Mouse (Mus musculus) regulatory T cell (primary cell): Measurements from ENCODE around the gene Foxp4.

ENCODE experiments used
- in situ Hi-C: fragments of 300-600 bp; cut with MboI, MseI; formaldehyde crosslinking; loops from one replicate; pipeline ENCODE4 v1.15.1; 2025; ENCODE audit warnings: high pct_unique_total_duplicates

Foxp4 gene

DNA sequence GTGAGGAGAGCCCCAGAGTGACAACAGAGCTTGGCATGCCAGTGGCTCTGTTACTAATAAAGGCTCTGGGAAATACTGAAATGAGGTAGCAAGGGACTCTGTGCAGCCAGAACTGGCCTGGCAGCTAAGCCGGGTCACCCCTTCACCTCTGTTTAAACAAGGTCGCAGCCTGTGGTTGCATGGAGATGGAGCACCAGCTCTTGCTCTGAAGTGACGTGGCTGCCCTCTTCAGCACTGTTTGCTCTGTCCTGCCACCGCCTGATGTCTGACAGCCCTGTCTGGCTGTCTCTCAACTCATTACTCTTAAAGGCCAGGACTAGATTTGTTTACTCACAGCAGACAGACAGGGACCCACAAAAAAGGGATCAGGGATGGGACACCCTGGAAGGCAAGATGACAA lies 25.3 kb downstream of the Foxp4 start:
- in situ Hi-C loops = no loop called here

DNA sequence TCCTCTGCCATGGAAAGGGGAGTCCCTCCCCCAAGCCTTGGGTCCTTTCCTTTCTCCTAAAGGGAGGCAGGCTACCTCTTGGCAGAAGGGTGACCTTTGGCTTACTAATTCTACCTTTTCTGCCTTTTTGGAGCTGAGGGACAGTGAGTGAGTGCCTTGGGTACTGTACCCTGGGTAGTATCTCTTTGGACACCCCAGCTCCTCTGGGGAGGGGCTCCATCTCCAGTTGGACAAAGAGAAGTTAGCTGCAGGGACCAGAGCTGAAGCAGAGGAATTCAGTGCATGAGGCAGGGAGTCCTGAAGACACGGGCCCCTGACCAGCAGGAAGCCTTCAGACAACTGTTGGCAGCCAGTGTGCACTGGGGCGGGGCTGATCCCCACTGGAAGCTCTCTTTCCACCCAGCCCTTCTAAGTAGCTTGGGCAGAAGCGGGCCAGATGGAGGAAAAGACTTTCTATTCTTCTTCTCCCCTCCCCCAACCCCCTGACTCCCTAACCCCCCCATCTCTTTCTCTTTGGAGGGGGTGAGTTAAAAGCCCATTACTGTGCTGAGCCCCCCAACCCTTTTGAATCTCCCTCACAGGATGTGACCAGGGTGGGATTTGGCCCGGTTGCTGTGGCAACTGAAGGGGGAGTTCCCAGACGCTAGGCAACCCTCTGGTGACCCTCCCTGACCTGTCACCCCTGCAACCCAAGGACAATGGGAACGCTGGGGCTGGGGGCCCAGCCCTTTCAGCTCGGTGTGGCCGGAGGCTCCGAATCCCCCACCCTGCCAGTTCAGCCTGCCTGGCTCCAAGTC lies 26.3 kb downstream of the Foxp4 start:
- in situ Hi-C loops = no loop called here

DNA sequence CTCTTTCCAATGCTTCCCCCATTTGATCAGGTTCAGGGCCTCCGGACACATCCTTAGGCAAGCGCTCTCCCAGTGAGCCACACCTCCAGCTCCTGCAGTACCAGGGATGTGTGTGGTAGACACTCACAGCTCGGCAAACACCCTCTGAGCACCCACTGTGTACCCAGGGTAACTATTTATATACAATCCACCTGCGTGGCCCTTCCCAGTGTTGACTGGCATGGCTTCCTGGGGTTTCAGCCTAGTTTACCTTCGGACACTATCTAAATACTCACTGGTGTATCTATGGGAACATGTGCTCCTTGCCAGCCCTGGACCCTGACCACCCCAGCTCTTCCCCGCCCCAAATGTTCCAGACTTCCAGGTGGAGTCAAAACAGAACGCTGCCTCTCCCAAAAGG lies 34.7 kb downstream of the Foxp4 start:
- in situ Hi-C loops = no loop called here

DNA sequence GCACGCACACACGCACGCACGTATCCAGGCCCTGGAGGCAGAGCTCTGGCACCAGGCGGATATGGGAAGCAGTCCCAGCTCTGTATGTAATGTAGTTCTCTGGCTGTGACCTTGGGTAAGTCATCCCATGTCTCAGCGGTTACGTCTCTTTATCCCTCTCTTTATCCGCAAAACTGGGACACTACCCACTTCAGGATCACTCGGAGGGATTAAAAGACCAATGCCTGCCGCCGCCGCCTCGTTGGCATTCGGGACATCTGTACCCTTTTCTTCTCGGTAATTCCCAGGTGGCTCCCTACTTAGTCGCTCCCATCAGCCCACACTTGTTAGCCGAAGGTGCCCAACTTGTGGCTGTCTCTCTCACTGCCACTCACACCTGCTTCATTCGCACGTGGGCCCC lies 35.2 kb downstream of the Foxp4 start:
- in situ Hi-C loops = no loop called here

DNA sequence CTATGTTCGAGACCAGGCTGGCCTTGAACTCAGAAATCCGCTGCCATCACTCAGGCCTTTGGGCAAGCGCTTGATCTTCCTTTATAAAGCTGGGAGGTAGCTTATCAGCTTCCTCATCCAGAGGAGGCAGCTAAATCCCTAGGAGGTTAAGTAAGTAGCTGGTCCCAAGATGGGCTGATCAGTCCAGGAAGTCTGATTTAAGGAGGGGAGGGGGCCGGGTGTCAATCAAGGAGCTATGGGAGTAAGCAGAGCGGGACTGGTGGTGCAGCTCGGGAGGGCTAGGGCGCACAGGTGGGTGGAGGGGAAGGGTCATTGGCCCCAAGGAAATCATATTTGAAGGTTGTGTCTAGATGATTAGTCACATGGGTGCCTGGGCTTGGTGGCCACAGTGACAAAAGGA lies 35.8 kb downstream of the Foxp4 start:
- in situ Hi-C loops = no loop called here

DNA sequence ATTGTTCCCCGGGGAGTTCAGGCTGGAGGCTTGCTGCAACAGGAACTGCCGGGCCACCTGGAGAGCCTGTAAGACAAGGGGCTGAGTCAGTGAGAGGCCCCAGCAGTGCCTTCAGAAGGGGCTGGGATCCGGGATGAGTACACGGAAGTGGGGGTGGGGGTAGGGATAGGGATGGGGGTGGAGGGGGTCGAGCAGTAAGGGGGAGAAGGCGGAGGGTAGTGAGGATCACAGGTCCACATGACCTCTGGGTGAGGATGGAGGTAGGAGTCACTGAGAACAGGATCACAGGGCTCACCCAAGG lies 36.3 kb downstream of the Foxp4 start:
- in situ Hi-C loops = no loop called here

DNA sequence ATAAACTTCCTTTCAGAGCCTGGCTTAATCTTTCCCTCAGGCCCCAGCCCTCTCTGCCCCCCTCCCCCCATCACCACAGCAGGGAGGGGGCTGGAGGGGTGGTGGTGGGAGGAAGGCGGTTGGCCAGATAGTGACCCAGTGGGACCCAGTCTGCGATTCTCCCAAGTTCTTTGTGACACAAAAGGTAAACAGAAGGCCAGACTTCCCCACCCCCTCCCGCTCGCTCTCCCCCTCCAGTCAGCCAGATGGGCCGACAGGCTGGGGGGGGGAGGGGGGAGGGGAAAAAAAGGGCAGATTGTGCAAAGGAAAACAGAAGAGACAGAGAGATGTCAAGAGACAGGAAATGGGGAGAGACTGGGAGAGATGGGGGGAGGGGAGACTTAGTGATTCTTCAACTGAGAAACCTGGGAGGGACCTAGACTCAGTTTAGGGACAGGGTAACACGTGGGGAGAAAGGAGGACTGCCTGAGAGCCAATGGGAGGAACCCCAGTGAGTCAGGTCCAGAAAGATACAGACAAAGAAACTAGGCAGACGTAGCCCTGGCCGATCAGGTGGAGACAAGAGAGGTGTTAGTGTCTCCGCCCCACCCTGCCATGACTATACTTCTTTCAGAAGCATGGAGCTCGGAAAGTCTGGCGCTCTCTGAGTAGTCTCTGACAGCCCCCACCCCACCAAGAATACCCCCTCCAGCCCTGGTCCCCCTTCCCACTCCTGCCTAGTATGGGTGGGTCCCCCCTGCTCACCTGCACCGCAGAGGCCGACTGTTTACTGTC lies 36.9 kb downstream of the Foxp4 start:
- in situ Hi-C loops = no loop called here

DNA sequence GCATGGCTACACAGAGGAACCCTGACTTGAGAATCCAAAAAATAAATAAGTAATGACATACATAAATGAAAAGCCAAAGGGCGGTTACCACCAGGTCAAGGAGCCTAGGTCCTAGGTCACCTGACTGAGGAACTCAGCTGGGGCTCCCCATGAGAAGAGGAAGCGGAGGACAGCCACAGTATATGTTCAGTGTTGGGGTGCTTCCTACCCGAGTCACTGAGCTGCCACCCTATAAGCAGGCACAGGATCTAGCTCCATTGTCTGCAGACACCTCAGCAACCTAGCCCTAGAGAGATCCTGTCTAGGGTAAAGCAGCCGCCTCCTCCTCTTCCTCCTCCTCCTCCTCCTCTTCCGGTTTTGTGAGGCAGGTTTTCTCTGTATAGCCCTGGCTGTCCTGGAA lies 41.3 kb downstream of the Foxp4 start:
- in situ Hi-C loops = no loop called here

DNA sequence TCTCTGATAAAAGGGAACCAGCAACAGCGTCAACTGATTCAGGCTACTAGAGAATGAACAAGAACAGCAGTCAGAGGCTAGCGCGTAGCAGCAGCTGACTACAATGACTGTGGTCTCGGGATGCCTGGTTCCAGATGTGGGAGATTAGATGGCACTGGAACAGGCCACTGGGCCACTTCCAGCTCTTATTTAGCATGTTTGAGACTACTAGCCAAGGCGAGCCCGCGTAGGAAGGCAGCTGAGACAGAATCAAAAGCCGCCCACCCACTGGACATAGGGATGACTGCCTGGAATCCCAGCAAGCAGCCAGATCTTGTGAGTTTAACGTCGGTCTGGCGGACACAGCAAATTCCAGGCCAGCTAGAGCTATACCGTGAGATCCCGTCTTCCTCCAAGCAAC lies 43.1 kb downstream of the Foxp4 start:
- in situ Hi-C loops = no loop called here

DNA sequence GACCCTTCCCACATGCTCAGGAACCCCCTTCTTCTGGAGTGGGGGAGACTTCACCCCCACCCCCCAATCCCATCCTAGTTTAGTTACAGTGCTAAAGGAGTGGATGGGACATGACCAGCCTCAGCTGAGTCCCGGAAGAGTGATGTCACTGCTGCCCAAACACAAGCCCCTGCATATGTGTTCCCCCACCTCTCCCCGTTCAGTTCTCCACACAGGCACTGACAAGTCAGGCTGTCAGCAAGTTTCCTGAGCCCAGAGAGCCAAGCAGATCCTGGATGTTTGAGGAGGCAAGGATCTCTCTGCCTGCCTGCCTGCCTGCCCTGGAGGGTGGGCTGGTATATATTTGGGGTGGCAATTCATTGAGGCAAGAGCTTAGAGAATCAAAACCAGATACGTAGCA lies 45.2 kb downstream of the Foxp4 start:
- in situ Hi-C loops = no loop called here

DNA sequence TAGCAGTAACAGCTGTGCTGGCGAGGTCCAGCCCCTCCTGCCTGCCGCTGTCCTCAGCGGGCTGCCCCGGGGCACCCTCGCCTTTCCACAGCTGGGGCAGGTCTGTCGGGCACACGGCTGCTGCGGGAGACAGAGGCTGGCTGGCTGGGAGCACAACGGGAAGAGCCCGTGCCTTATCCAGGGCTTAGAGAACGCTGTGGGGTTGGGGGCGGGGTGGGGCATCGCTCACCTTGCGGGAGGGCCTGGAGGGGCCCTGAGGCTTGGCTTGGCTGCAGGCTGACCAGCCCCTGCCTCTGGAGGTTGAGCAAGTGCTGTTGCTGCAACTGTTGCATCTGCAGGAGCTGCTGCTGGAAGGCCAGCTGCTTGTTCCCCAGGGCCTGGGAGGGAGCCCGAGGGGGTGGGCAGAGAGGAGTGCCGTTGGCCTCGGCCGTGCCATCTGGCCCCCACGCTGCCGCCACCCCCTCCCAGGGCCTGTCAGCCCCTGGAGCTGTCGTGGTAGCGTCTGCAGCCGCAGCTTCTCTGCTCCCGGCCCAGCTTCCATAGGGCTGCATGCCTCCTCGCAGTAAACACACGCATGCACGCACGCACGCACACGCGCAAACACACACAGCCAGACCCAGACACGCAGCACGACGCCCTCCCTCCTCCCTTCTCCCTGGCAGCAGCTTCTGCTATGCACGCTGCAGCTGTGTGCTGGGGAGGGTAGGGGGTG lies 45.9 kb downstream of the Foxp4 start:
- in situ Hi-C loops = no loop called here

DNA sequence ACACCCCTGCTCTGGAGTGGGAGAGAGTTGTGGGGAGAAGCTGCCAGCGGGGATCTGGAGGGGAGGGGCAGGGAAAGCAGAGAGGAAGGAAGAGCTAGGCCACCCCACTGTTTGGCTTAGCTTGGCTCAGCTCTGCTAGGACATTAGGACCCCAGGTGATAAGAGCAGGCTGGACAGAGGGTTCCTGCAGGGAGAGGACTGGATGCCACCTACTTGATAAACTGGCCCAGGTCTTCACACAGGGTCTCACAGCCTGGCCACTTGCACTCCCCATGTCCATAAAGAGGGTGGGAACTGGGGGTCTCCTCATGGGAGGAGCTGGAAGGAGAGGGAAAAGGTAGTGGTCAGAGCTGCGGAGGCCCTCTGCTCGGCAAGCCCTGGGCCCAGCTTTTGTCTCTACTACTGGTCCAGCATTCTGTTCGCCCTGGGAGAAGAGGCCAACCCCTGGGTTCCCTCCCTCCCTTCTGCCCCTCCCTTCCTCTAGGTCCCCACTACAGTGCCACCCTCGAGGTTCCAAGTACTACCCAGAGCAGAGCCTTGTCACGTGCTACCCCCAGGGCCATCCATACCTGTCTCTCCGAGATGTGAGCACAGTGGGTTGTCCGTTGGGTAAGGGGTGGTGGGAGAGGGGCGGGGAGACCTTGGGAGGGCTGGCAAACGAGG lies 46.6 kb downstream of the Foxp4 start:
- in situ Hi-C loops = no loop called here

DNA sequence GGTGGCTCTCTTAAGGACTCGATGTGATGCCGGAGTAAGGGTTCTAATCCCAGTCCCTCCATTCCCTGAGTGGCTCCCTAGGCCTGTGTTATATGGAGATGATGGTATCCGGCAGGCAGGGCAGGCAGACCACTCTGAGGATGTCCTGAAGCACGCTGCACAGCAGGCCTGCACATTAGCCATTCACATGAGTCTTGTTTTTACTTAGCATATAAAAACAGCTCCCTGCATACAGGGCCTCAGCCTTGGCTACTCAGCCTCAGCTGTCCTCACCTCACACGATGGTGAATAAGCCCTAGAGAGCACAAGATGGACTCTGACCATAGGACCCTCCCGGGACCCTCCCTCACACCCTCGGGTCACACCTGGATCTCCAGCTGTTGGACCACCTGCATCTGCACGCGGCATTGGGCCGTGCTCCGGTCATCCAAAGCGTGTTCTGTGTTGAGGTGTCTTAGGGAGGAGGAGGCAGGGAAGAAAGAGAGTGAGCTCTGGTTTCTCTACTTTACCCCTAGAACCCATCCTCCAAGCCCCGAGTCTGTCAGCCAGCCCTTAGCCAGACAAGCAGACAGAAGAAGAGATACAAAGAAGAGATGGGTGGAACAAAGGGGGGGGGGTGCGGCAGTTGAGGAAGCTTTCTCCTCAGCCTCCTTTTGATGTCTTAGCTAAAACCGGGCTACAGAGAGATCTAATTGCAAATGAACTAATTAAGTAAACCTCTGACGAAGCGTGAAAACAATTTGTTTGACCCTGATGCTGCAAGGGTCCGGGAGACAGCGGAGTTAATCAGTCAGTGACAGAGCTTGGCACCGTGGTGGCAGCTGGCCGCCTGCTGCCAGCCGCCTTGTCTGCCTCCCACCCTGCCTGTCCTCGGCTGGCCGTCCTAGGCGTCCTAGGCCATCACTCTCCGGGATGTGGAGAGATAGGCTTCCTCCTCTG lies 47.4 kb downstream of the Foxp4 start:
- in situ Hi-C loops = no loop called here

DNA sequence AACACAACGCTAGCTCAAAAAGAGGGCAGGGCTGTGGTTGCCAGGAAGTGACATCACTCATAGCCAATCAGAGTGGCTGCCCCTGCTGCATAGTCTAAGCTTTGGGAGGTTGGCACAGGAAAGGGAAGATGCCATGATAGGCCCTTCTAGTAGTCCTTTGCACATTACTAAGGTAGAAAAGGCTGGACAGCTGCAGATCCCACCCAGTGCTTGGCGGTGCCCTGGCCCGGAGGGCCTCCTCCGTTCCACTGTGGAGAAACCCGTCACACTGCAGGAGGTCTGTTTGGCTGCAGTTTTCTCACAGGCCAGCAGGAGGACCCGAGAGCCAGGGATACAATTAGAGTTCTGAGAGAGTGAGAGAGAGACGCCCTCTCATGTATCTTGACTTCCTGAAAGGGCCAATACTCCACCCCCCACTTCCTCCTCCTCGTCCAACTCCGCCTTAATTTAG lies 51.1 kb downstream of the Foxp4 start:
- in situ Hi-C loops = no loop called here

DNA sequence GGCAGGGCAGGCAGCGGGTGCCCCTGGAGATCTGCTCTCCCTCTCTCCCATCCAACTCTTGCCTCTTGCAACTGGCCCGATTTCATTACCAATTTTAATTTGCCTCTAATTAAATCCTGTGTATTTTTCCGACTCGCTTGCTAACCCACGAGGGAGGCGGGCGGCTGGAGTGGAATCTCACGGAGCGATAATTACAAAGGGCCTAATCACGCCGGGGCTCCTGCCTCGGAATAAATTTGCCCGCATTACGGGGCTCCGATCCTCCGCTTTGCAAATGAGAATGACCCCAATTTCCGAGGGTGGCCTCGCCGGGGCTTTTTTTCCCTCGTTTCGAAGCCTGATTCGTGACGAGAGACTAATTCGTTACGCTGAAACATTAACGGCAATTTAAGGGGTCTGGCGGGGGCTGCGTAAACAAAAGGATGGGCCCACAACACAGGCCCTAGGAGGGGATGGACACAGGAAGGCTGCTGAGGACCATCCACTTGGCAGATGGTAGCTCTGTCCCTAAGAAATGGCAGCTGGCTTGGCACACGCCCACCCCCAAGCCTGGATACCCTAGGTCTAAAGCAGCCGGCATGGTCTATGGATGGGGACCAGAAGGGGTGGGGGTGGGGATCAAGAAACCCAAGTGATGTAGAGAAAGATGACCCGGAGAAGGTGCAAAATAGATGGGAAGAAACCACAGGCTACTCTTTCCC lies 52.0 kb downstream of the Foxp4 start:
- in situ Hi-C loops = no loop called here

DNA sequence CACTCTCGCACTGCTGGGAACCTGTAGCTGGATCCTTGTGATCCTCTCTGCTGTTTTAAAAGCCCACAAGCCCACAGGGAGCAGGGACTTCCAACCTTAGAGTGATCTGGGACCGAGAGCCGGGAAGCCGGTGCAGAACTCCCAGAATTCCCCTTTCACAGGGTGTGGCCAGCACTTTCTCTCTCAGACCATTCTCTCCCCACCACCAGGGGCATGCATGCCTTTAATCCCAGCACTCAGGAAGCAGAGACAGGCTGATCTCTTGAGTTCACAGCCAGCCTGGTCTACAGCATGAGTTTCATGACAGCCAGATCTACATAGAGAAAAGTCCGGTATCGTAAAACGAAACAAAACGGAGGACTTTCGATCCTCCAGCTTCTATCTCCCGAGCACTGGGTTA lies 54.6 kb downstream of the Foxp4 start:
- in situ Hi-C loops = loop anchor here (10.0 kb wide), 1 partner anchor 75 kb away; no protein-coding TSS in a partner anchor

DNA sequence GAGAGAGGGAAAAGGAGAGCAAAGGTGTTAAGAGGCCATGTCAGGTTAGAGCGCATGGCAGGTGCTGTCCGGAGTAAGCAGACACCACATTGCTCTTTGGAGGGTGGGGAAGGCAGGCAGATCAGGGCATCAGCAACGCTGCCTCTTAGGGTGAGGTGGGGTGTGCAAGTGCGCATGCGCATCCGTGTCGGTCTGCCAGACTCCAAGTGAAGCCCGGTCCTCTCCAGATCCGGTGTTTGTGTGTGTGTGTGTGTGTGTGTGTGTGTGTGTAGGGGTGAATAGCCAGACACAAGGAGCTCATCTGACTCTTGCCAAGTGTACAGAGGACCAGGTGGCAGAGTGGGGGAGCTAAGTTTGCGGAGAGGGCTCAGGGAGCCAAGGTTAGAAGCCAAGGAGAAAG lies 58.4 kb downstream of the Foxp4 start:
- in situ Hi-C loops = loop anchor here (10.0 kb wide), 1 partner anchor 71 kb away; no protein-coding TSS in a partner anchor

DNA sequence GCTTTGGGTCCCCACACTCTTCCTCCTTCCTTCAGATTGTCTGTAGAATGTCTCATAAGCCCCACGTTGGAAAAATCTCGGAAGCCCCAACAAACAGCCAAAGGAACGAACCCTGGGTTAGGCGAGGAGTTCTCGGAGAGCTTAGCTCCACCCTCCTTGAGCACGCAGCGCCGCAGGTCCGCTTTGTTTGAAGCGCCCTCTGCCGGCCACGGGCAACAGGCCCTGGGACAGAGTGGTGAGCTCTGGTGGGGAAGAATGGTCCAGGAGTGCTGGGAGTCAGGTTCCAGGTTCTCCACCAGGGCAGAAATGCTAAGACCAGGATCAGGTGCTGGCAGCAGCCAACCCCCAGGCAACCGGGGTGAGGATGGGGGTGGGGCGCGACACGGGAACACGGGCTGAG lies 59.9 kb downstream of the Foxp4 start:
- in situ Hi-C loops = loop anchor here (10.0 kb wide), 1 partner anchor 70 kb away; no protein-coding TSS in a partner anchor

DNA sequence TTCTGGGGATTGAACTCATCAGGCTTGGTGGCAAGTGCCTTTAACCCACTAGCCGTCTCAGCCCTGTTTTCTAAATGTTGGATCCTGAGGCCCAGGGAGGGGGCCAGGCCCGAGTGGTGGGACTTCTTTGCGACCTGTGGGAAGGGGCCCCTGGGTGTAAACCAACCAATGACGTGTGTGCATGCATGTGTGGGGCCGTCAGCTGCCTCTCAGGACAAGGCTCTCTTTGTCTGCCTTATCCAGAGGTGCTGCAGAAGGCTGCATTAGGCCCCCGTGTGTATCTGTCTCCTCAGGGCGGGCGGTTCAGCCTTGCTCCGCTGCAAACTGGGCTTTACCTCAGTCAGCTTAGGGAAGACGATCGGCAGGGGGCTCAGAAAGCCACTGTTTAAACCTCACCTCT lies 61.0 kb downstream of the Foxp4 start:
- in situ Hi-C loops = loop anchor here (10.0 kb wide), 1 partner anchor 69 kb away; no protein-coding TSS in a partner anchor

DNA sequence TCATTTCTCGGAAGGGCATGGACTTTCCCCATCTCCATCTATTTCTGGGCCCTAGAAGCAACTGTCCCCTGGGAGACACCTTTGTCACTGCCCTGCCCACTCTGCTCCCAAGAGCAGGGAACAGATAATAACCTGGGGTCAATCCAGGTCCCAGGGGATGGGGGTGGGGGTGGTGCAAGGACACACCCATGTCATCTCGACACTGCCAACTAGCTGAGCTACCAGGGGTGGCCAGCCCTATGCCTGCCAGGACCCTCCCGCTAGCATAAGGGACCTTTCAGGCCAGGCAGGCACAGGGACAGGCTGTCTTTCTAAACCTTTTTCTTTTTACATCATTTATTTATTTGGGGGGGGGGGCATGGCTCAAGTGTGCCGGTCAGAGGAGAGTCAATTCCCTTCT lies 61.4 kb downstream of the Foxp4 start:
- in situ Hi-C loops = loop anchor here (10.0 kb wide), 1 partner anchor 68 kb away; no protein-coding TSS in a partner anchor
